Mouse (Mus musculus) ES-E14 (cell line): Measurements from ENCODE around the gene Hmgb1. TPM values are rescaled to one million over a fixed set of nuclear protein-coding genes. Genes with fewer than 3 reads are reported as not detected.

ENCODE experiments used
- DNase-seq: peaks from one replicate; pipeline ENCODE4 v3.0.0-alpha.2; 2013; ENCODE audit warnings: low read depth, low spot score
- H3K27ac ChIP-seq: 2 replicates; pipeline ENCODE4 v1.5.1; 2012; ENCODE audit warnings: low read depth, mild to moderate bottlenecking, low read length, moderate library complexity, mixed read lengths; ENCODE audit not compliant: poor library complexity, insufficient read depth, severe bottlenecking
- H3K36me3 ChIP-seq: 2 replicates; pipeline ENCODE4 v1.6.1; 2012; ENCODE audit warnings: mild to moderate bottlenecking, low read length, moderate library complexity, mixed read lengths; ENCODE audit not compliant: control insufficient read depth, poor library complexity, insufficient read depth, severe bottlenecking
- H3K4me1 ChIP-seq, 2 experiments: fragments of 150-350 bp in 1 of 2; sonication (generic) in 1 of 2; 2 replicates each; pipeline ENCODE4 v1.6.1; 2012; ENCODE audit warnings: low read length in 2 of 2, mild to moderate bottlenecking in 1 of 2, mixed read lengths in 1 of 2; ENCODE audit not compliant: control insufficient read depth in 2 of 2, insufficient read depth in 2 of 2, poor library complexity in 1 of 2
- H3K4me3 ChIP-seq, 2 experiments: fragments of 150-350 bp in 1 of 2; sonication (generic) in 1 of 2; 2 replicates each; pipeline ENCODE4 v1.5.1; 2012; ENCODE audit warnings: low read length in 2 of 2, low read depth in 1 of 2, mild to moderate bottlenecking in 1 of 2, mixed read lengths in 1 of 2; ENCODE audit not compliant: insufficient read depth in 1 of 2, poor library complexity in 1 of 2, severe bottlenecking in 1 of 2
- H3K9ac ChIP-seq: 2 replicates; pipeline ENCODE4 v1.6.1; 2012; ENCODE audit warnings: low read depth, mild to moderate bottlenecking, low read length, mixed read lengths; ENCODE audit not compliant: poor library complexity, insufficient read depth, severe bottlenecking
- H3K9me3 ChIP-seq: fragments of 150-350 bp; sonication (generic); 2 replicates; pipeline ENCODE4 v1.6.1; 2012; ENCODE audit warnings: low read depth, mild to moderate bottlenecking, low read length; ENCODE audit not compliant: control insufficient read depth, insufficient read depth
- CHD2 ChIP-seq: IDR thresholded peaks from 2 replicates; pipeline ENCODE4 v1.6.1; 2014; ENCODE audit warnings: mild to moderate bottlenecking, low read depth, low read length, inconsistent platforms
- HCFC1 ChIP-seq: IDR thresholded peaks from 2 replicates; pipeline ENCODE4 v1.6.1; 2012; ENCODE audit warnings: low read length, inconsistent platforms, borderline replicate concordance; ENCODE audit not compliant: insufficient read depth
- MAFK ChIP-seq: IDR thresholded peaks from 2 replicates; pipeline ENCODE4 v1.6.1; 2014; ENCODE audit warnings: mild to moderate bottlenecking, low read depth, low read length, inconsistent platforms; ENCODE audit not compliant: insufficient read depth
- ZC3H11A ChIP-seq: IDR thresholded peaks from 2 replicates; pipeline ENCODE4 v1.6.1; 2012; ENCODE audit warnings: low read depth, mild to moderate bottlenecking, inconsistent platforms, low read length, borderline replicate concordance
- ZNF384 ChIP-seq: IDR thresholded peaks from 2 replicates; pipeline ENCODE4 v1.6.1; 2012; ENCODE audit warnings: low read depth, low read length, inconsistent platforms
- in situ Hi-C, 2 experiments: fragments of 600-800 bp; cut with MboI; formaldehyde crosslinking; loops; one replicate each; pipeline ENCODE4 v1.15.1; 2025; ENCODE audit warnings: low sequenced_read_pairs in 2 of 2, inconsistent platforms in 1 of 2; ENCODE audit not compliant: unreplicated experiment in 2 of 2
- total RNA-seq: library from RNA; depleted of rRNA; stranded (reverse); fragments of 300-350 nt; gene quantifications from 2 replicates; pipeline ENCODE4 v1.2.3, GENCODE M21; 2012

The Hmgb1 gene
- total RNA-seq, 1 experiment = 350 TPM

GRCm38 (mm10) chr5:149178095-149178494 is 6.2 kb downstream of the Hmgb1 start:
- TF ChIP-seq ZNF384 (no peak), HCFC1 (no peak)
- Histone ChIP-seq H3K9ac (no peak overlapping the region), H3K4me1 (peaks cover 3 to 12% of the 10 kb centered on the region in 2 experiments; a peak in 3 of 4 replicates), H3K27ac (no peak overlapping the region), H3K4me3 (no peak overlapping the region), H3K9me3 (no peaks in the 10 kb centered on the region), H3K36me3 (no peaks in the 10 kb centered on the region; the same call in 1 of the 2 replicates)
- no peak for DNase-seq
- in situ Hi-C loops = no loop called here

- H3K4me3 ChIP-seq = no peak overlapping the region
- no peaks in the 10 kb centered on the region for H3K9me3 ChIP-seq
- DNase-seq = no peak
- in situ Hi-C loops = no loop called here
- H3K9ac ChIP-seq = no peak overlapping the region
- H3K27ac ChIP-seq = no peak overlapping the region
- TF ChIP-seq HCFC1 (no peak), MAFK (no peak), ZC3H11A (no peak)
- no peaks in the 10 kb centered on the region; the same call in 1 of the 2 replicates for H3K36me3 ChIP-seq
- peaks cover 4 to 17% of the 10 kb centered on the region in 2 experiments; a peak in 2 of 4 replicates for H3K4me1 ChIP-seq
Observed at GRCm38 (mm10) chr5:149175736-149176135, 8.6 kb downstream of the Hmgb1 start.

- DNase-seq = no peak
- peaks cover 6 to 13% of the 10 kb centered on the region in 2 experiments; a peak in 2 of 4 replicates for H3K4me1 ChIP-seq
Observed at GRCm38 (mm10) chr5:149174527-149174926, 9.8 kb downstream of the Hmgb1 start.

GRCm38 (mm10) chr5:149172246-149172645 is 12.0 kb downstream of the Hmgb1 start:
- DNase-seq = no peak
- TF ChIP-seq HCFC1 = no peak
- no peak for TF ChIP-seq MAFK
- TF ChIP-seq CHD2 = no peak
- no peak for TF ChIP-seq ZC3H11A
- no peak for TF ChIP-seq ZNF384
- Histone ChIP-seq H3K9ac (no peak overlapping the region), H3K9me3 (no peaks in the 10 kb centered on the region), H3K4me1 (peaks cover 6 to 13% of the 10 kb centered on the region in 2 experiments; a peak in 2 of 4 replicates), H3K27ac (no peak overlapping the region), H3K36me3 (no peaks in the 10 kb centered on the region), H3K4me3 (no peak overlapping the region)
- in situ Hi-C loops = no loop called here

More at GRCm38 (mm10) chr5:149174527-149174926, 9.8 kb downstream of the Hmgb1 start:
- Histone ChIP-seq H3K36me3 (no peaks in the 10 kb centered on the region), H3K9ac (no peak overlapping the region), H3K9me3 (no peaks in the 10 kb centered on the region), H3K4me3 (no peak overlapping the region), H3K27ac (no peak overlapping the region)
- in situ Hi-C loops = no loop called here
- TF ChIP-seq HCFC1 (no peak), ZNF384 (no peak), CHD2 (no peak), MAFK (no peak), ZC3H11A (no peak)
